Comparison of ENCODE assay signal across 11 mouse cellular contexts in the genomic region with DNA sequence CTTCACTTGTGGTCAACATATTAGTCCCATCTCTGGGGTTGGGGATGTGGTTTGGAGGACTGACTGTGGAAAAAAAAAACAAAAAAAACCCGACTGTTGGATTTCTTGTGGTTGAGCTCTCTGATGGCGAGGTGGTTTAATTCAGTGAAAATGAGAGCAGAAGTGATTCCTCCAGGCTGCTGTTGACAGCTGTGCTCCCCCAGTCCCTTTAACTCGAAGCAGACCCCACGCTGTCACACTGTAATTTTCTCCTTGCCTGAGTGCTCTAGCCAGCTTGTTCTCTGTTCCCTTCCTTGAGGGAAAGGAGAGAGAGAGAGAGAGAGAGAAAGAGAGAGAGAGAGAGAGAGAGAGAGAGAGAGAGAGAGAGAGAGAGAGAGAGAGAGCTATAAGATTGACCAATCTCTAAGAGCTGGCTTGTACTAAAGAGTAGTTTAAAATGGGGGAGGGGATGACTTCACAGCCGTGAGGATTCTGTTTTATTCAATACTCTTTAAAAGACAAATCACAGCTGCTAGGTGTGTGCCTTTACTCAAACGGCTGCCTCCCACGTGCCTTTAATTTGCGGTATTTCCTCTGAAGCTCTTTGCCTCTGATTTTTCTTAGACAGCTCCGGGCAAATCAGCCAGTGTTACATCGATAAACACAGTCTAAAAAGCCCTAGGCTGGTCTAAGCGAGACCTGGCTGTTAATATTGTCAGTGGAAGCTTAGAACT. TPM values are rescaled to one million over a fixed set of nuclear protein-coding genes. Genes with fewer than 3 reads are reported as not detected.
A peak's percentile ranks its signal among the peaks of the same experiment; 100 is the strongest.
DNase-seq lines count a peak whose midpoint lies in the region; ATAC-seq lines count a peak whose summit lies in the region.
"Had no signal": no experiment of that assay in that cellular context is flagged by ENCODE, and none has a peak within 500 bp of the region (broad histone marks: within the 10 kb centered on the region; RNA-seq: fewer than 3 reads in every experiment).

No protein-coding gene starts in this region.

- no peak for ATAC-seq in heart, embryonic 13.5 days (ENCODE audit: extremely low read depth, insufficient number of reproducible peaks, low FRiP score, low TSS enrichment)
- ATAC-seq in embryonic facial prominence, embryonic 14.5 days (ENCODE audit: low read depth) = no peak
- 0 out of 2 replicates have a peak, but pooled peaks have one; percentile 24 for ATAC-seq in megakaryocyte, adult 5-6 weeks (ENCODE audit: poor library complexity, severe bottlenecking)

- no peak overlapping the region for H3K9ac ChIP-seq in heart, embryonic 13.5 days
- 0 out of 2 replicates have a peak overlapping the region, but pooled peaks have one; percentile 5 for H3K9ac ChIP-seq in embryonic facial prominence, embryonic 14.5 days (ENCODE audit: low read depth, low read length)
- H3K9ac ChIP-seq: heart, embryonic 12.5 days; midbrain, embryonic 12.5 days had no signal

- 35% methylated on average over 11 of the region's 11 CpGs for WGBS in heart, embryonic 13.5 days
- WGBS in embryonic facial prominence, embryonic 14.5 days = 10% methylated on average over 11 of the region's 11 CpGs

- no peak for DNase-seq in heart, adult 18-20 months
- DNase-seq in 416B (ENCODE audit: low read depth) = peak; percentile 22
- peak; percentile 55 for DNase-seq in embryonic facial prominence, embryonic 14.5 days (ENCODE audit: low spot score)
- no peak for DNase-seq in thymus, adult 18-20 months
- no peak for DNase-seq in frontal cortex, postnatal 25 days (ENCODE audit: low spot score in 2 of 2)
- DNase-seq in adrenal gland, adult 2 months = no peak
- DNase-seq: cerebellum, postnatal 36 days had no signal

- no peak overlapping the region for H3K27ac ChIP-seq in heart, embryonic 13.5 days (replicated peaks)
- H3K27ac ChIP-seq in embryonic facial prominence, embryonic 14.5 days (replicated peaks; ENCODE audit: low read depth, low read length) = no peak overlapping the region
- H3K27ac ChIP-seq: midbrain, embryonic 12.5 days had no signal

- peaks cover 30% of the 10 kb centered on the region for H3K4me1 ChIP-seq in heart, embryonic 13.5 days
- peaks cover 17% of the 10 kb centered on the region for H3K4me1 ChIP-seq in embryonic facial prominence, embryonic 14.5 days (ENCODE audit: control insufficient read depth, insufficient read depth, low read length)

- peaks cover 48% of the 10 kb centered on the region for H3K27me3 ChIP-seq in heart, embryonic 13.5 days (replicated peaks)
- H3K27me3 ChIP-seq in embryonic facial prominence, embryonic 14.5 days (replicated peaks; ENCODE audit: control insufficient read depth, insufficient read depth, low read length) = peaks cover 28% of the 10 kb centered on the region

- H3K4me3 ChIP-seq in heart, embryonic 13.5 days = no peak overlapping the region
- H3K4me3 ChIP-seq in embryonic facial prominence, embryonic 14.5 days (ENCODE audit: low read depth, low read length) = no peak overlapping the region
- H3K4me3 ChIP-seq: heart, embryonic 12.5 days; midbrain, embryonic 12.5 days had no signal

- no peaks in the 10 kb centered on the region for H3K36me3 ChIP-seq in heart, embryonic 13.5 days
- H3K36me3 ChIP-seq in embryonic facial prominence, embryonic 14.5 days (ENCODE audit: control insufficient read depth, insufficient read depth, low read length) = no peaks in the 10 kb centered on the region
- H3K36me3 ChIP-seq: heart, embryonic 12.5 days; midbrain, embryonic 12.5 days had no signal

- 0 out of 2 replicates have a peak overlapping the region, but pooled peaks have one; percentile 0 for H3K4me2 ChIP-seq in heart, embryonic 13.5 days
- peak overlapping the region; percentile 98 for H3K4me2 ChIP-seq in embryonic facial prominence, embryonic 14.5 days (ENCODE audit: low read depth, low read length)
- H3K4me2 ChIP-seq: midbrain, embryonic 12.5 days had no signal

- H3K9me3 ChIP-seq in heart, embryonic 13.5 days = no peaks in the 10 kb centered on the region
- no peaks in the 10 kb centered on the region for H3K9me3 ChIP-seq in embryonic facial prominence, embryonic 14.5 days (ENCODE audit: control insufficient read depth, low read length)
- H3K9me3 ChIP-seq: heart, embryonic 12.5 days; midbrain, embryonic 12.5 days had no signal

RNA-seq across cellular contexts. Expression of gene Tgfa, which starts 2.3 kb away (rescaled TPM):
- polyA plus RNA-seq in heart, embryonic 13.5 days (2015; fragmentation: Nextera tagmentation; extraction: Ambion mirVana) = 3.1 and 3.2 TPM in 2 replicates
- 1 to 10 TPM; 1.2 to 1.7 TPM for total RNA-seq in heart, adult 18-20 months (2021)
- 4.5 and 5.2 TPM in 2 replicates for polyA plus RNA-seq in embryonic facial prominence, embryonic 14.5 days (2014; fragmentation: Nextera tagmentation; extraction: Ambion mirVana)
- not detected in 2 replicates for total RNA-seq in megakaryocyte, adult 5-6 weeks (2015)
- total RNA-seq in megakaryocyte, adult 5-6 weeks (2017) = not detected in 2 replicates
- 10 to 100 TPM; 15.0 to 18.2 TPM for total RNA-seq in adrenal gland, adult 2 months (2021)
- 33.2 and 49.0 TPM in 2 replicates for polyA plus RNA-seq in adrenal gland, adult 2 months (2012; rRNA removed)

Comparison
In these comparisons a context has a peak if more than half of its experiments do, and no peak if none do; other contexts are left out.
1. DNase-seq: peak in 416B (single experiment) and embryonic facial prominence, embryonic 14.5 days (single experiment); none in heart, adult 18-20 months (0 of 2), thymus, adult 18-20 months (0 of 2), frontal cortex, postnatal 25 days (0 of 2) and adrenal gland, adult 2 months (single experiment).
2. RNA of gene Tgfa, which starts 2.3 kb away (total RNA-seq): 15.0 to 18.2 TPM in adrenal gland, adult 2 months; 1.2 to 1.7 TPM in heart, adult 18-20 months and not detected in megakaryocyte, adult 5-6 weeks; every median in the first group is over 4 times any median in the second.